Mouse (Mus musculus): Measurements from ENCODE around the gene Gm26920. TPM values are rescaled to one million over a fixed set of nuclear protein-coding genes. Genes with fewer than 3 reads are reported as not detected.
A peak's percentile ranks its signal among the peaks of the same experiment; 100 is the strongest.

Gm26920 gene
- total and polyA plus RNA-seq, 3 experiments: not detected

- no peak overlapping the region for H3K9ac ChIP-seq (ENCODE audit: insufficient read depth, low read depth)
- no peaks in the 10 kb centered on the region; the same call in none of the 2 replicates for H3K79me2 ChIP-seq (replicated peaks; ENCODE audit: control insufficient read depth, extremely low read depth, insufficient read depth, poor library complexity, severe bottlenecking)
- peaks cover 61 to 87% of the 10 kb centered on the region in 2 experiments for H3K36me3 ChIP-seq (replicated peaks in 1 of 2; ENCODE audit: control insufficient read depth in 1 of 2, insufficient read depth in 1 of 2, low read length in 1 of 2)
- in situ Hi-C loops (cut with MboI; ENCODE audit: low pct_ligation_motif_present, low pct_unique_long_range_greater_than_20kb, low sequenced_read_pairs) (no loop called here), dilution Hi-C loops (cut with MboI; ENCODE audit: extremely low pct_ligation_motif_present, extremely low pct_unique_long_range_greater_than_20kb, low sequenced_read_pairs) (no loop called here)
- H3K9me3 ChIP-seq (replicated peaks; ENCODE audit: low read length): no peaks in the 10 kb centered on the region
- H3K27me3 ChIP-seq (replicated peaks): no peaks in the 10 kb centered on the region
- no peak overlapping the region for H3K4me2 ChIP-seq (ENCODE audit: insufficient read depth, low read depth, poor library complexity, severe bottlenecking)
- no peak overlapping the region for H3K27ac ChIP-seq (ENCODE audit: insufficient read depth, low read depth)
- H3K4me1 ChIP-seq (ENCODE audit: control insufficient read depth in 1 of 2, insufficient read depth in 2 of 2): no peaks in the 10 kb centered on the region
- DNase-seq (ENCODE audit: extremely low read depth): no peak
- TF ChIP-seq NRF1 (IDR thresholded peaks at IDR 0.05; ENCODE audit: low read depth, low read length): no peak
- no peak for TF ChIP-seq UBTF (IDR thresholded peaks at IDR 0.05; ENCODE audit: low read depth, low read length)
- TF ChIP-seq JUND (conservative IDR thresholded peaks at IDR 0.05; ENCODE audit: low read depth, low read length): no peak
- no peak overlapping the region for H3K4me3 ChIP-seq (replicated peaks in 1 of 3; ENCODE audit: low read depth in 2 of 3, low read length in 2 of 3, poor library complexity in 1 of 3)
Observed at GRCm38 (mm10) chr7:30017226-30017625, 73.0 kb downstream of the Gm26920 start.

DNA sequence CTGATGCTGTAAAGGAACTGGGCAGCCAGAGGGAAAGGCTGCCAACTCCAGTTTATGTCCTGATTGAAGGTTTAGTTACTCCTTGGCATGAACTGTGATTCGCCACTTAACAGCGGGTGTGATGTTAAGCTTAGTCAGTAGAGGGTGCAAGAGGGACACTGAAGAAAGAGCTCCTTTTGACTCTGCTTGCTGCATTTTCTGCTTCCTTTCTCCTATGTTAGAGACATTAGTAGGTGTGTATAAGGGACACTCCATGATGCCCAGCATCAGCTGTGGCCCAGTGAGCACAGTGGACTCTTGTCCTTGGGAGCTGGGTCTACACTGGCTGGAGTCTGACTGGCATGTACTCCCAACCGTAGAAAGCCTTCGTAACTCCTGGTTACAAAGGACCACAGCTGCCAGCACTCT, 77.2 kb downstream of the Gm26920 start:
- in situ Hi-C loops (cut with MboI; ENCODE audit: low pct_ligation_motif_present, low pct_unique_long_range_greater_than_20kb, low sequenced_read_pairs) (no loop called here), dilution Hi-C loops (cut with MboI; ENCODE audit: extremely low pct_ligation_motif_present, extremely low pct_unique_long_range_greater_than_20kb, low sequenced_read_pairs) (no loop called here)
- TF ChIP-seq CTCF (conservative IDR thresholded peaks at IDR 0.05 in 1 of 2, IDR thresholded peaks at IDR 0.05 in 1 of 2; ENCODE audit: low read depth in 2 of 2, low read length in 2 of 2) (peak; percentile 70 to 75), ZKSCAN1 (IDR thresholded peaks at IDR 0.05; ENCODE audit: borderline replicate concordance, low read depth, low read length) (no peak), SMC3 (IDR thresholded peaks at IDR 0.05; ENCODE audit: low read depth, low read length) (peak; percentile 55), ZNF384 (IDR thresholded peaks at IDR 0.05; ENCODE audit: low read depth, low read length) (no peak), IRF4 (IDR thresholded peaks at IDR 0.05; ENCODE audit: low read depth, low read length) (no peak), HCFC1 (IDR thresholded peaks at IDR 0.05; ENCODE audit: low read depth, low read length) (no peak), RAD21 (IDR thresholded peaks at IDR 0.05; ENCODE audit: low read depth, low read length) (peak; percentile 72), USF1 (IDR thresholded peaks at IDR 0.05; ENCODE audit: low read depth, low read length) (no peak), GABPA (IDR thresholded peaks at IDR 0.05; ENCODE audit: insufficient replicate concordance, low read depth, low read length) (no peak), PAX5 (IDR thresholded peaks at IDR 0.05; ENCODE audit: low read length) (no peak)

More for the DNA sequence above, 77.2 kb downstream of the Gm26920 start:
- no peaks in the 10 kb centered on the region; the same call in none of the 2 replicates for H3K79me2 ChIP-seq (replicated peaks; ENCODE audit: control insufficient read depth, extremely low read depth, insufficient read depth, poor library complexity, severe bottlenecking)
- H3K9me3 ChIP-seq (replicated peaks; ENCODE audit: low read length): no peaks in the 10 kb centered on the region
- peaks cover 53 to 87% of the 10 kb centered on the region in 2 experiments for H3K36me3 ChIP-seq (replicated peaks in 1 of 2; ENCODE audit: control insufficient read depth in 1 of 2, insufficient read depth in 1 of 2, low read length in 1 of 2)
- H3K27ac ChIP-seq (ENCODE audit: insufficient read depth, low read depth): no peak overlapping the region
- H3K4me1 ChIP-seq (ENCODE audit: control insufficient read depth in 1 of 2, insufficient read depth in 2 of 2): peaks cover 0 to 5% of the 10 kb centered on the region in 2 experiments; a peak in 2 of 4 replicates
- no peak overlapping the region for H3K9ac ChIP-seq (ENCODE audit: insufficient read depth, low read depth)
- H3K4me3 ChIP-seq (replicated peaks in 1 of 3; ENCODE audit: low read depth in 2 of 3, low read length in 2 of 3, poor library complexity in 1 of 3): no peak overlapping the region
- DNase-seq (ENCODE audit: extremely low read depth): peak; percentile 46
- H3K4me2 ChIP-seq (ENCODE audit: insufficient read depth, low read depth, poor library complexity, severe bottlenecking): no peak overlapping the region
- H3K27me3 ChIP-seq (replicated peaks): no peaks in the 10 kb centered on the region
